Comparison of ENCODE assay signal across 15 mouse cellular contexts in genomic region chr4:33594997-33595657, GRCm38 (mm10).
DNase-seq lines count a peak whose midpoint lies in the region; ATAC-seq and TF ChIP-seq lines count a peak whose summit lies in the region.
"Had no signal": no experiment of that assay in that cellular context is flagged by ENCODE, and none has a peak within 500 bp of the region (broad histone marks: within the 10 kb centered on the region; RNA-seq: fewer than 3 reads in every experiment).

No protein-coding gene starts in this region.

- H3K9ac ChIP-seq in forebrain, embryonic 13.5 days: peak overlapping the region; percentile 37; the same call in 1 of the 2 replicates
- H3K9ac ChIP-seq in liver, postnatal 0 days (replicated peaks): no peak overlapping the region
- H3K9ac ChIP-seq: embryonic facial prominence, embryonic 13.5 days; heart, embryonic 15.5 days had no signal

- H3K36me3 ChIP-seq in forebrain, embryonic 13.5 days (ENCODE audit: poor library complexity, severe bottlenecking): no peaks in the 10 kb centered on the region
- no peaks in the 10 kb centered on the region for H3K36me3 ChIP-seq in limb, embryonic 10.5 days
- no peaks in the 10 kb centered on the region for H3K36me3 ChIP-seq in liver, postnatal 0 days (replicated peaks; ENCODE audit: insufficient read depth, low read length)
- H3K36me3 ChIP-seq: embryonic facial prominence, embryonic 13.5 days; G1E; heart, embryonic 15.5 days had no signal

- no peaks in the 10 kb centered on the region for H3K27me3 ChIP-seq in forebrain, embryonic 13.5 days
- no peaks in the 10 kb centered on the region for H3K27me3 ChIP-seq in limb, embryonic 10.5 days (ENCODE audit: low read depth, poor library complexity, severe bottlenecking)
- no peaks in the 10 kb centered on the region for H3K27me3 ChIP-seq in liver, postnatal 0 days (ENCODE audit: insufficient read depth, low read length)
- H3K27me3 ChIP-seq: heart, embryonic 15.5 days had no signal

- WGBS in forebrain, embryonic 13.5 days: 37% methylated on average over 11 of the region's 11 CpGs
- WGBS in limb, embryonic 10.5 days: 65% methylated on average over 11 of the region's 11 CpGs
- 60% methylated on average over 11 of the region's 11 CpGs for WGBS in liver, postnatal 0 days (ENCODE audit: insufficient replicate concordance)

- no peak overlapping the region for H3K4me3 ChIP-seq in forebrain, embryonic 13.5 days
- H3K4me3 ChIP-seq in limb, embryonic 10.5 days: no peak overlapping the region
- H3K4me3 ChIP-seq in liver, postnatal 0 days (ENCODE audit: low read depth, low read length): no peak overlapping the region
- H3K4me3 ChIP-seq: embryonic facial prominence, embryonic 13.5 days; heart, embryonic 15.5 days; layer of hippocampus, adult 2 months; megakaryocyte, embryonic 14.5 days had no signal

- peak overlapping the region; percentile 20; the same call in 1 of the 2 replicates for H3K4me2 ChIP-seq in forebrain, embryonic 13.5 days
- no peak overlapping the region for H3K4me2 ChIP-seq in liver, postnatal 0 days (ENCODE audit: low read depth, low read length)
- H3K4me2 ChIP-seq: embryonic facial prominence, embryonic 13.5 days; heart, embryonic 15.5 days had no signal

- H3K27ac ChIP-seq in forebrain, embryonic 13.5 days: peak overlapping the region; percentile 25; the same call in 1 of the 2 replicates
- peak overlapping the region; percentile 28; the same call in 1 of the 2 replicates for H3K27ac ChIP-seq in limb, embryonic 10.5 days
- H3K27ac ChIP-seq in liver, postnatal 0 days (ENCODE audit: low read depth): no peak overlapping the region
- H3K27ac ChIP-seq: embryonic facial prominence, embryonic 13.5 days; heart, embryonic 15.5 days; layer of hippocampus, adult 2 months had no signal

- no peak for ATAC-seq in CD4-positive, CD25-positive, alpha-beta regulatory T cell, adult 4 months
- ATAC-seq in forebrain, embryonic 13.5 days: peak; percentile 74
- ATAC-seq in liver, postnatal 0 days: no peak

- TF ChIP-seq CTCF in liver, postnatal 0 days (IDR thresholded peaks at IDR 0.05; ENCODE audit: low read depth): no peak

- 0 out of 2 replicates have a peak, but pooled peaks cover 4% of the 10 kb centered on the region for H3K9me3 ChIP-seq in forebrain, embryonic 13.5 days (replicated peaks)
- H3K9me3 ChIP-seq in limb, embryonic 10.5 days (replicated peaks): no peaks in the 10 kb centered on the region
- H3K9me3 ChIP-seq in liver, postnatal 0 days (ENCODE audit: low read length): no peaks in the 10 kb centered on the region
- H3K9me3 ChIP-seq: G1E had no signal

- TF ChIP-seq EP300 in liver, postnatal 0 days (IDR thresholded peaks at IDR 0.05; ENCODE audit: low read depth): no peak

- peaks cover 12% of the 10 kb centered on the region; the same call in 1 of the 2 replicates for H3K4me1 ChIP-seq in forebrain, embryonic 13.5 days
- peaks cover 7% of the 10 kb centered on the region for H3K4me1 ChIP-seq in limb, embryonic 10.5 days
- H3K4me1 ChIP-seq in liver, postnatal 0 days (ENCODE audit: insufficient read depth): no peaks in the 10 kb centered on the region
- H3K4me1 ChIP-seq: heart, embryonic 15.5 days; megakaryocyte, embryonic 14.5 days had no signal

- peak; percentile 11 for DNase-seq in CD4-positive, CD25-positive, alpha-beta regulatory T cell, adult 2 months (ENCODE audit: low read depth, low spot score)
- DNase-seq in limb, embryonic 10.5 days (ENCODE audit: low spot score): no peak
- peak; percentile 55 for DNase-seq in retina, postnatal 1 day
- no peak for DNase-seq in liver, postnatal 0 days
- no peak for DNase-seq in cerebellum, adult 9-11 months
- no peak for DNase-seq in ovary, adult 18-20 months (ENCODE audit: low spot score)
- DNase-seq: gastrocnemius, postnatal 25 days; kidney, adult 11 months had no signal

Comparison
In these comparisons a context has a peak if more than half of its experiments do, and no peak if none do; other contexts are left out.
1. DNase-seq: peak in CD4-positive, CD25-positive, alpha-beta regulatory T cell, adult 2 months (single experiment) and retina, postnatal 1 day (single experiment); none in limb, embryonic 10.5 days (single experiment), liver, postnatal 0 days (single experiment), cerebellum, adult 9-11 months (single experiment) and ovary, adult 18-20 months (single experiment).